Mouse (Mus musculus): ENCODE data around the gene Taldo1.

Taldo1 gene

GRCm38 (mm10) chr7:141426948-141427730, 35.1 kb downstream of the Taldo1 start:
- DNase-seq: no peak

GRCm38 (mm10) chr7:141428701-141429100, 36.7 kb downstream of the Taldo1 start:
- DNase-seq: no peak

GRCm38 (mm10) chr7:141429310-141429709, 37.3 kb downstream of the Taldo1 start, which contains the start of gene Cend1:
Gene Cend1, minus strand, starts transcription at chr7:141429491.
- DNase-seq: peak; percentile 92

DNA sequence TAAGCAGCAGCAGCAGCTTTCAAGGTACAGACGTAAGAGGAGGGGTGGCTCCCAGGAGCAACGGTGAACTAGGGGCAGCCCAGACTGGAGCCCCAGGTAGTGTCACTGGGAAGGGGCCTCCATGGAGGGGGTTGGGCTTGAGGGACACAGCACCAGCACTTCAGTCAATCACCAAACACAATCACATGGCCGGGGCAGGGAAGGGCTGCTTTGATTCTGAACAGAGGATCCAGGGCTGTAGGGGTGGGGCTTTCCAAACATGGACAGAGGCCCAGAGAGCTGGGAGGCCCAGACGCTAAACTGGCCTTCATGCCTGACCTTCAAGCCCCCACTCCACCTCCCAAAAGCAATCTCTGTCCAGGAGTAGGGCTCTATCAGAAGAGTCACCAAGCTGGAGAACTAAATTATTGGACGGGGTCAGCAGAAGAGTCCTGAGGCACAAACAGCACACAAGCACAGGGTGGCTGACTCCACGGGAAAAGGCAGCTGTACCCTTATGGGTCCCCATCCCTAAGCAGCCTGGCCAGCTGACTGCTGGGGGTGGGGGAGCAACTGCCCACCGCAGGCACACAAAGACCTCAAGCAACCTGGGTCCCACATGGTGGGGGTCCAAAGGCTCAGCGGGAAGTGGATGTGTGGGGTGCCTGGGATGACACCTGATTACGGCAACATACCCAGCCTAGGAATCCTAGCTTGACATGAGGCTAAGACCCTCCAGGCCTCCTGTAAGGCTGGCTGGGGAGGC, 38.0 kb downstream of the Taldo1 start:
- no peak for DNase-seq

DNA sequence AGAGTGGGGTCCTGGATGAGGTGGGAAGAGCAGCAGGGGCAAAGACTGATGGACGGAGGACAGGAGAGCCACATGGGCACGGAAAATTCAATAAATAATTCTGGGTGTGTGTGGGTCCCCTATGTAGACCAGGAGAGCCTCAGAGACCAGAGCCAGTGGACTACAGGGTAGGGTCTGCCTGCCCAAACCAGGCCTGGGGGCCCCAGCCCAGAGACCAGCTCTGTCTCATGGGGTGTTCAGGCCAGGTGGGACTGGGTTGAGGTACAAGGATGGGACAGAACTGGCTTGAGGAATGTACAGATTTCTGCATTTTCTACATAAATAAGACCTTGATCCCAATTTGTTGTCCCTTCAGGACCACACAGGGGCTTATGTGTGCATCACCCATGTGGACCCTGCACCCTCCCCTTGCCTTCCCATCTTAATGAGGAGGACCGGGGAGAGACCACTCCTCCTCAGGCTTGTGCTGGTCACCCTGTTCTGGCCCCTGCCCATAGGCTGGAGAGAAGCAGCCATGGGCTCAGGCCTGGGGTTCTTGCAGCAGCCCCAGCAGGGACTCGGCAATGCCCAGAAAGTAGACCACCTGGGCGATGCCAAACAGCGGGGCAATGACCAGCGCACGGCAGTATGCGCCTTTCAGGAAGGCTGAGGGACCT, 38.7 kb downstream of the Taldo1 start:
- DNase-seq: no peak

GRCm38 (mm10) chr7:141431434-141432185, 39.6 kb downstream of the Taldo1 start:
- DNase-seq: no peak

- peak; percentile 54 for DNase-seq
Measured at GRCm38 (mm10) chr7:141432186-141432611, 40.2 kb downstream of the Taldo1 start.

DNA sequence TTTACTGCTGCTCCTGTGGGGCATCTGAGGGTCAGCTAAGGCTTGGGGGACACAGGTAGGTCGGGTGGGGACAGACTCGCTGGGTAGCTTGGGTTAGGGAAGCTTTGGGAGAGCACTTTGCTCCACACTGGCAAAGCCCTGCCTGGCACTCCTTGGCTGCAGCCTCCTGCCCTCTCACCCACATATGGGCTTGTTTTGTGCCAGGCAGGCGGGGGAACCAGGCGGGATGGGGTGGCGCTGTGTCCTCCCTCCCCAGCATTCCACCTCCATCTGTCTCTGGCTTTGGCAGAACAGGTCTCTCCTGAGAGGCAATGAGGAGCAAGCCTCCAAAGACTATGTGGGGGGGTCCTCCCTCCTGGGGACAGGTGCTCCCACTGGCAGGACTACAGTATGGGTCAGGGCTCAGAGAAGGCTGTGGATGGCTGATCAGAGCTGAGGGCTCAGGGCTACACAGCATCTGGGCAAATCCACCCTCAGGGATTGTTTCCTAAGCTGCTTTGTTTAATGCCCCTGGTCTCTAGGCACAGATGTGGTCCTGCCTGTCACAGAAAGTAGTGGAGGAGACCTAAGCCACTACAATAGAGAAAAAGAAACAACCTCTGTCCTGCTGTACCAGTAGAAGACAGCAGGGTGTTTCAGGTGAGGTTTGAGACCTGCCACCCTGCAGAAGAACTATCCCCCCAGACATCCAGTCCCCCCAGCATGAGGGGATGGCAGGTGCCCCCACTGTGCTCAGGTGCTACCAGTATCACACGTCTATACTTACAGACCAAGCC, 40.9 kb downstream of the Taldo1 start:
- DNase-seq: peak; percentile 90 to 94

DNA sequence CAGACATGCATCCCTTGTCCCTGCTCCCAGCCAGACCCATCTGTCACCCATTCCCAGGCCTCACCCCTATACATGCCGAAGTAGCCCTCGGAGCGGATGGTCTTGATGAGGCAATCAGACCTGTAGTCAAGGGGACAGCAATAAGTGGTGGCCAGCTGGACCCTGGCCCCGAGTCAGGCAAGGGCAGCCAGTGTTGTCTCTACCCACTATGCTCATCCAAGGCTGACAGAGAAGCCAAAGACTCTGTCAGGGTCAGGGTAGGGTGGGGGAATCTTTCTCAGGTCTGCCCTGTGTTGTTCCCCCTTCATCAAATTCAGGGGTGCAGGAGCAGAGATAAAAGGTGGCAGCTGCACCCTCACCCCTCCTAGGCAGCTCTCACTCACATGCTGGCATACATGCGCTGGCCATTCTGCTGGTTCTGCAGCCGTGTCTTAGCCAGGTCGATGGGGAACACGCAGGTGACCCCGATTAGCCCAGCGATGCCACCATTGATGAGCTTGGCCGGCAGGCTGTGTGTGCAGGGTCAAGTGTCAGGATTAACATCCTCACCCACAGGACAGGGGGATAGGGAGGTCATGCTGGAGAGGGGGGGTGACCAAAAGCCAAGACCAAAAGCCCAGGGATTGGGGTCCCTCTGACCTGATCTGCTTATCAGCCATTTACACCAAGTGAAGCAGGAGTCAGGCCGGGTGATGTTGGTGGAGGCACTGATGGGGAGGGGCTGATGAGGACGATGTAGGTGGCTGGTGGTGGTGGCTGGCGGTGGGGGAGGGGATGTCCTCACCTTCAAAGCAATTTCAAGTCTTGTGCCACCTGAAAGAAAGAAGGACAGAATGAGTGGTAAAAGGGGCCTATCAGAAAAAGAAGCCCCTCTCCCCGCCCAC, 41.8 kb downstream of the Taldo1 start:
- DNase-seq: peak; percentile 49 to 54

DNA sequence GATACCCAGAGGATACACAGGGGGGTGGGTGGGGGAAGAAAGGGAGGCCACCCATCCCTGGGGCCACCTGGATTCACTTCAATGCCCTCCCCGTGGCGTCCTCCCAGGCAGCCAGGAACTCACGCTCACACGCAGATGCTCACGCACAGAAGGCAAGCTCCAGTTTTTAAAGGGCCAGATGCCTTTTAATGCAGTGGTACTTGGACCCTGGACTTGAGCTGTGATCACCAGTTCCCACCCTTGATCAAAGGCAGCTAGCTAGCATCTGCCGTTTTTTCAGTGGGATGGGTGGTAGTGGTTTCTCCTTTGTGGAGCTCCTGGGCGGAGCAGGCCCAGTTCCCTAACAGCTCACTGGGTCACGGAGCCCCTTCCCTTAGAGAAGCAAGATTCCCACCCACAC, 42.5 kb downstream of the Taldo1 start:
- peak; percentile 83 to 84 for DNase-seq

DNA sequence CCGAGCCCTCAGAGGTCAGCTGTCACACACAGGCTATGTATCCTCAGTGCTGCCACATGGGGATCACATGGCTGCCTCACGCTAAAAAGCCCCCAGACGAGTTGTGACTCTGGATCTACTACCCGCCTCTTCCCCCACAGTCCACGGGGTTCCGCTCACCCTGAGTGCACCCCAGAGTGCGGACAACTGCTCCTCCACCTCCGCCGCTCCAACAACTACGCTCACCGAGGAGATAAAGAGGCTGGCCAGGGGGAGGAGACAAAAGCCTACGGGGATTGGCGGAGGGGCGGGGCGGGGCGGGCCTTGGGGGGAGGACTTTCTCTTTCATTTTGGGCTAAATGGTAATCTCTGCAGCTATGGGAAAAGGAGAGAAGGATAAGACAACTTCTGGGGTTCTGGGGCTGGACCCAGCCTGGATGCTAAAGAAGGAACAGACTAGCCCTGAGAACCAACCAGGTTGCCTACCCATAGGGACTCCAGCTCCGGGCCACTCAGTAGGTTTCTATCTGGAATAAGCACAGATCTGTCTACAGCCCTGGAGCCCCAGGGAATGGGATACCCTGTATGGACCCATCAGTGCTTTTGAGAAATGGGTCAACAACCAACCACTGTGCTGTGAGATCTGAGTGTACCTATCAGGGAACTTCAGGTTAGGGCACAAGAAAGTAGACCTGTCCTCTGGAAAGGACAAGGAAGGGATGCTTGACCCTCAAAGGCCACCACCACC, 43.3 kb downstream of the Taldo1 start:
- DNase-seq: peak; percentile 74 to 78

GRCm38 (mm10) chr7:141435856-141436522, 44.0 kb downstream of the Taldo1 start:
- peak in 1 of 2 experiments; percentile 19 for DNase-seq

DNA sequence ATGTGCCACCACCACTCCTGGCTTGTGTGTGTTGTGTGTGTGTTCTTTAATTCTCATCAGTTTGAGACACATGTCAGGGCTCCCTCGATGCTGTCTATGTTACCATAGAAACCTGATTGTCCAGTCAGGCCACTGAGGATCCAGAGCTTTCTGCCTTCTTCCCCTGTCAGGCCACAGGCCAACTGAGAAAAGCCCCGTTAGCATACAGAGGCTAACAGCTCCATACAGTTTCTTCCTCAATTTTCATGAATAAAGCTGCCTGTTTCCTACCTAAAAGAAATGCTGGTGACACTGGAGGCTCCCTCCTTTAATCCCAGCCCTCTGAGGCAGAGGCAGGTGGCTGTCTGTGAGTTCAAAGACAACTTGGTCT, 44.5 kb downstream of the Taldo1 start:
- DNase-seq: no peak

- peak; percentile 86 to 88 for DNase-seq
Measured at GRCm38 (mm10) chr7:141437178-141438120, 45.5 kb downstream of the Taldo1 start, which contains the start of gene Slc25a22. Gene Slc25a22, minus strand, starts transcription at chr7:141437892.

DNA sequence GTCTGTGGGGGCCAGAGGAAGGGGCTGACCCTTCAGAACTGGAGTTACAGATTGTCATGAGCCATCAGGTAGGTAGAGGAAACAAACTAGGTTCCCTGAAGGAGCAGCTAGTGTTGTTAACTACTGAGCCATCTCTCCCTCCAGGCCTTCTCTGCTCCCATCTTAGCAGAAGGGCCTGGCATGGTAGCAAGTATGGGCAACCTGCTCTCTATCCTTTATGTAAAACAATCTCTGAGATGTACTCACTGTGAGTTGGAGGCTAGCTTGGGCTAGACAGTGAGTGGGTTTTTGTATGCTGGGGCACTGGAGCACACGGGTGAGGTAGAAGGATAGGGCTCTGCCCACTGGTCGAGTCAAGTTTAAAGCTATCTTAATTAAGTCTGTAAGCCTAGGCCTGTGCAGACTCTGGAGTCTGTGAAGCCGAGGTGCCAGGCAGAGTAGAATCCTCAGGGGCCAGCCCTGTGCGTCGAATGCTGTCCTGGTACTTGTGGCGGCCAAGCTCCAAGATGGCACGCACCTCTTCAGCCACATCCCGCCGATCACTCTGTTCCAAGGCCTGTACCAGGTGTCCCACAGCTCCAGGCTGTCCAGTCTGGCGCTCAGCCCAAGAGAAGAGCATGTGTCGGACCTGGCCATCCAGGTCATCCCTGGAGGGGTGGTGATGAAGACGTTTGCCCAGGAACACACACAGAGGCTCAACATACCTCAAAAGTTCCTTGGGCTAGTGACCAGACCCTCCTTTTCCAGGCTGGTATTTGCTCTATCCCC, 46.4 kb downstream of the Taldo1 start:
- DNase-seq: peak; percentile 83 to 86

GRCm38 (mm10) chr7:141439140-141439679, 47.2 kb downstream of the Taldo1 start:
- peak in 1 of 2 experiments; percentile 18 for DNase-seq

DNA sequence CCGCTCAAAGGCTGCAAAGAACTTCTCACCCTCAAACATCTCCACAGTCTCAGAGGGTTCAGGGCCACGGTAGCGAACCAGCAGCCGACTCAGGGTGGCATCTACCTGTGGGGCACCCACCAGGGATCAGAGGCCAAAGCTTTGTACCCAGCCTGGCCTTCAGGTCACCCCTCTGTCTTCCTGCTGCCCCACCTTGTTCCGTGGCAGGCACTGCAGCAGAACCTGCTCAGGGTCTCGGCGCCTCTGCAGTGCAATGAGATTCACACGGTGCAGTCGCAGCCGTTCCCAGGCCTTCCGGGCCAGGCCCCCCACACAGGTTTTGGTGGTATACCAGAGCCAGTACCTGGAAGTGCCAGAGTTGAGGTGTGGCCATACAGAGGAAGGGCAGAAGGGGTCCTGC, 47.8 kb downstream of the Taldo1 start:
- DNase-seq: no peak
